Mouse (Mus musculus) kidney, embryonic 14.5 days (tissue): ENCODE data around the gene Hinfp. TPM values are rescaled to one million over a fixed set of nuclear protein-coding genes. Genes with fewer than 3 reads are reported as not detected.

ENCODE experiments used
- ATAC-seq: fragments of 200-750 bp; cut with Nextera tagmentation; 2 replicates; pipeline ENCODE4 v1.8.0; 2017; ENCODE audit warnings: moderate number of reproducible peaks, mild to moderate bottlenecking, moderate TSS enrichment, moderate library complexity; ENCODE audit not compliant: low FRiP score, low TSS enrichment
- H3K27ac ChIP-seq: fragments of 300-500 bp; sonication (generic); 2 replicates; pipeline ENCODE4 v1.5.1; 2014; ENCODE audit warnings: low read depth, mild to moderate bottlenecking, low read length, moderate library complexity, mixed read lengths
- H3K27me3 ChIP-seq: fragments of 300-500 bp; sonication (generic); 2 replicates; pipeline ENCODE4 v1.6.1; 2014; ENCODE audit warnings: mild to moderate bottlenecking, low read length; ENCODE audit not compliant: control insufficient read depth, insufficient read depth
- H3K36me3 ChIP-seq: fragments of 300-500 bp; sonication (generic); 2 replicates; pipeline ENCODE4 v1.6.1; 2014; ENCODE audit warnings: low read length, mixed read lengths; ENCODE audit not compliant: control insufficient read depth, insufficient read depth
- H3K4me1 ChIP-seq: fragments of 300-500 bp; sonication (generic); 2 replicates; pipeline ENCODE4 v1.6.1; 2014; ENCODE audit warnings: low read length, mixed read lengths; ENCODE audit not compliant: control insufficient read depth, insufficient read depth
- H3K4me2 ChIP-seq: fragments of 300-500 bp; sonication (generic); replicated peaks from 2 replicates; pipeline ENCODE4 v1.6.1; 2014; ENCODE audit warnings: low read depth, mild to moderate bottlenecking, low read length
- H3K4me3 ChIP-seq: fragments of 300-500 bp; sonication (generic); 2 replicates; pipeline ENCODE4 v1.5.1; 2014; ENCODE audit warnings: mild to moderate bottlenecking, low read length
- H3K9ac ChIP-seq: fragments of 300-500 bp; sonication (generic); 2 replicates; pipeline ENCODE4 v1.6.1; 2014; ENCODE audit warnings: low read depth, mild to moderate bottlenecking, low read length, moderate library complexity
- H3K9me3 ChIP-seq: fragments of 300-500 bp; sonication (generic); 2 replicates; pipeline ENCODE4 v1.6.1; 2016; ENCODE audit warnings: low read length; ENCODE audit not compliant: control insufficient read depth
- WGBS: fragments of 180-500 bp; shearing (Covaris S2); extraction: QIAGEN DNeasy Blood & Tissue Kit; methylation state at CpG from one replicate; pipeline ENCODE4 v1.1.7; 2014; 5-methylcytosine and 5-hydroxymethylcytosine counted together
- microRNA-seq: library from miRNA; unstranded; fragments of <30 nt; microRNA quantifications from one replicate; pipeline ENCODE4, GENCODE M21; 2016
- polyA plus RNA-seq: library from polyadenylated mRNA; unstranded; fragments of >200 nt; fragmentation: Nextera tagmentation; extraction: Ambion mirVana; gene quantifications from 2 replicates; pipeline ENCODE4 v1.2.1, GENCODE M21; 2014

Hinfp gene
- polyA plus RNA-seq, 1 experiment from 2014 or later, result 24.5 TPM

GRCm38 (mm10) chr9:44249181-44250146 lies 56.0 kb downstream of the Hinfp start:
- Histone ChIP-seq H3K27ac (no peak overlapping the region), H3K9ac (no peak overlapping the region), H3K36me3 (no peaks in the 10 kb centered on the region), H3K27me3 (no peaks in the 10 kb centered on the region; the same call in 1 of the 2 replicates), H3K4me2 (no peak overlapping the region), H3K9me3 (no peaks in the 10 kb centered on the region), H3K4me3 (no peak overlapping the region), H3K4me1 (peaks cover 17% of the 10 kb centered on the region)
- ATAC-seq, result peak; percentile 84
- WGBS, result 50% methylated on average over 26 of the region's 26 CpGs

- no peaks in the 10 kb centered on the region; the same call in 1 of the 2 replicates for H3K27me3 ChIP-seq
- no peak for ATAC-seq
- no peak overlapping the region for H3K4me3 ChIP-seq
- no peak overlapping the region for H3K9ac ChIP-seq
- no peaks in the 10 kb centered on the region for H3K9me3 ChIP-seq
- H3K27ac ChIP-seq, result no peak overlapping the region
- peaks cover 12% of the 10 kb centered on the region for H3K4me1 ChIP-seq
- no peak overlapping the region for H3K4me2 ChIP-seq
- 83% methylated on average over 6 of the region's 6 CpGs for WGBS
- no peaks in the 10 kb centered on the region for H3K36me3 ChIP-seq
Observed at GRCm38 (mm10) chr9:44247907-44248306, 57.6 kb downstream of the Hinfp start.

- Histone ChIP-seq H3K36me3 (no peaks in the 10 kb centered on the region), H3K4me2 (no peak overlapping the region), H3K9ac (no peak overlapping the region), H3K27ac (no peak overlapping the region), H3K4me3 (no peak overlapping the region), H3K4me1 (no peaks in the 10 kb centered on the region), H3K27me3 (no peaks in the 10 kb centered on the region), H3K9me3 (no peaks in the 10 kb centered on the region)
- ATAC-seq, result no peak
- WGBS, result 25% methylated on average over 2 of the region's 2 CpGs
Observed at GRCm38 (mm10) chr9:44243621-44244020, 61.9 kb downstream of the Hinfp start.

Small RNA genes lying within 50 kb of the gene (microRNA-seq; reads per million reads assigned to microRNA genes)
- gene Gm44335, result not detected

Other genes starting within 250 kb of the Hinfp start
- gene Usp2, start 238.7 kb downstream of the Hinfp start, polyA plus RNA-seq, result 25.8 and 29.4 TPM in 2 replicates
- gene Mfrp, start 203.9 kb downstream of the Hinfp start, polyA plus RNA-seq, result 0.14 TPM in 1 of 2 replicates, not detected in the other
- 4.6 and 5.4 TPM in 2 replicates for gene C1qtnf5, start 198.4 kb downstream of the Hinfp start, polyA plus RNA-seq
- gene Gm49380, start 192.2 kb downstream of the Hinfp start, polyA plus RNA-seq, result 0.09 and 0.14 TPM in 2 replicates
- gene Rnf26, start 192.2 kb downstream of the Hinfp start, polyA plus RNA-seq, result 51.1 and 78.4 TPM in 2 replicates
- gene Mcam, start 171.2 kb downstream of the Hinfp start, polyA plus RNA-seq, result 26.3 and 39.7 TPM in 2 replicates
- 14.8 and 27.9 TPM in 2 replicates for gene Cbl, start 71.6 kb downstream of the Hinfp start, polyA plus RNA-seq
- gene Ccdc153, start 65.0 kb downstream of the Hinfp start, polyA plus RNA-seq, result not detected in 2 replicates
- gene Pdzd3, start 54.2 kb downstream of the Hinfp start, polyA plus RNA-seq, result 1.9 and 4.2 TPM in 2 replicates
- gene Nlrx1, start 37.1 kb downstream of the Hinfp start, polyA plus RNA-seq, result 3.2 and 5.6 TPM in 2 replicates
- gene Abcg4, start 17.1 kb downstream of the Hinfp start, polyA plus RNA-seq, result 1.5 and 2.7 TPM in 2 replicates
- gene C2cd2l, start 14.6 kb upstream of the Hinfp start, polyA plus RNA-seq, result 6.7 and 7.6 TPM in 2 replicates
- gene Dpagt1, start 20.3 kb upstream of the Hinfp start, polyA plus RNA-seq, result 49.6 and 51.9 TPM in 2 replicates
- 413 and 421 TPM in 2 replicates for gene H2afx, start 29.0 kb upstream of the Hinfp start, polyA plus RNA-seq
- gene Hmbs, start 38.6 kb upstream of the Hinfp start, polyA plus RNA-seq, result 123 and 136 TPM in 2 replicates
- gene Vps11, start 56.0 kb upstream of the Hinfp start, polyA plus RNA-seq, result 18.0 and 28.1 TPM in 2 replicates
- gene Hyou1, start 73.8 kb upstream of the Hinfp start, polyA plus RNA-seq, result 23.2 and 45.2 TPM in 2 replicates
- 29.9 and 37.8 TPM in 2 replicates for gene Slc37a4, start 91.2 kb upstream of the Hinfp start, polyA plus RNA-seq
- 2,593 and 3,221 TPM in 2 replicates for gene Rps25, start 101.5 kb upstream of the Hinfp start, polyA plus RNA-seq
- gene Trappc4, start 101.9 kb upstream of the Hinfp start, polyA plus RNA-seq, result 143 and 162 TPM in 2 replicates
- gene Ccdc84, start 112.9 kb upstream of the Hinfp start, polyA plus RNA-seq, result 26.7 and 28.3 TPM in 2 replicates
- gene Foxr1, start 135.5 kb upstream of the Hinfp start, polyA plus RNA-seq, result not detected in 2 replicates
- gene Upk2, start 149.3 kb upstream of the Hinfp start, polyA plus RNA-seq, result 0.30 and 0.39 TPM in 2 replicates
- 14.5 and 14.6 TPM in 2 replicates for gene Bcl9l, start 177.2 kb upstream of the Hinfp start, polyA plus RNA-seq